Mouse (Mus musculus) heart, embryonic 16.5 days (tissue): ENCODE measurements around the gene Acsm4. TPM values are rescaled to one million over a fixed set of nuclear protein-coding genes. Genes with fewer than 3 reads are reported as not detected.

ENCODE experiments used
- ATAC-seq: fragments of 200-750 bp; cut with Nextera tagmentation; replicated peaks from 2 replicates; pipeline ENCODE4 v1.8.0; 2017; ENCODE audit warnings: moderate number of reproducible peaks; ENCODE audit not compliant: insufficient read depth, low FRiP score; ENCODE audit errors: extremely low read depth
- H3K27ac ChIP-seq: fragments of 300-500 bp; sonication (generic); 2 replicates; pipeline ENCODE4 v1.5.1; 2014; ENCODE audit warnings: mild to moderate bottlenecking, low read length, control low read depth, moderate library complexity
- H3K27me3 ChIP-seq: fragments of 300-500 bp; sonication (generic); 2 replicates; pipeline ENCODE4 v1.6.1; 2014; ENCODE audit warnings: low read length, mixed read lengths; ENCODE audit not compliant: control insufficient read depth, insufficient read depth
- H3K36me3 ChIP-seq: fragments of 300-500 bp; sonication (generic); 2 replicates; pipeline ENCODE4 v1.6.1; 2014; ENCODE audit not compliant: control insufficient read depth, insufficient read depth
- H3K4me1 ChIP-seq: fragments of 300-500 bp; sonication (generic); 2 replicates; pipeline ENCODE4 v1.6.1; 2014; ENCODE audit warnings: low read length, mixed read lengths; ENCODE audit not compliant: control insufficient read depth, insufficient read depth
- H3K4me2 ChIP-seq: fragments of 300-500 bp; sonication (generic); 2 replicates; pipeline ENCODE4 v1.6.1; 2014; ENCODE audit warnings: low read depth, mild to moderate bottlenecking, control low read depth, low read length
- H3K4me3 ChIP-seq: fragments of 300-500 bp; sonication (generic); 2 replicates; pipeline ENCODE4 v1.5.1; 2014; ENCODE audit warnings: mild to moderate bottlenecking, control low read depth, low read length
- H3K9ac ChIP-seq: fragments of 300-500 bp; sonication (generic); 2 replicates; pipeline ENCODE4 v1.6.1; 2014; ENCODE audit warnings: low read length, control low read depth
- H3K9me3 ChIP-seq: fragments of 300-500 bp; sonication (generic); replicated peaks from 2 replicates; pipeline ENCODE4 v1.6.1; 2016; ENCODE audit warnings: low read length; ENCODE audit not compliant: control insufficient read depth
- WGBS: fragments of 180-500 bp; shearing (Covaris S2); extraction: QIAGEN DNeasy Blood & Tissue Kit; methylation state at CpG from one replicate; pipeline ENCODE4 v1.1.7; 2014; 5-methylcytosine and 5-hydroxymethylcytosine counted together
- polyA plus RNA-seq: library from polyadenylated mRNA; unstranded; fragments of >200 nt; fragmentation: Nextera tagmentation; extraction: Ambion mirVana; gene quantifications from 2 replicates; pipeline ENCODE4 v1.2.1, GENCODE M21; 2015

Acsm4 gene
- polyA plus RNA-seq, 1 experiment from 2014 or later, result not detected

GRCm38 (mm10) chr7:119748761-119749160 lies 58.9 kb downstream of the Acsm4 start:
- Histone ChIP-seq H3K36me3 (no peaks in the 10 kb centered on the region), H3K9ac (no peak overlapping the region), H3K27ac (no peak overlapping the region), H3K27me3 (peaks cover 3% of the 10 kb centered on the region; the same call in 1 of the 2 replicates), H3K4me3 (no peak overlapping the region), H3K4me1 (peaks cover 4% of the 10 kb centered on the region), H3K9me3 (no peaks in the 10 kb centered on the region), H3K4me2 (no peak overlapping the region)
- 92% methylated on average over 2 of the region's 2 CpGs for WGBS
- ATAC-seq, result no peak

- WGBS, result 31% methylated on average over 2 of the region's 2 CpGs
Measured at GRCm38 (mm10) chr7:119749942-119750341, 60.1 kb downstream of the Acsm4 start.

GRCm38 (mm10) chr7:119753696-119754095 lies 63.9 kb downstream of the Acsm4 start:
- Histone ChIP-seq H3K4me3 (no peak overlapping the region), H3K4me1 (no peaks in the 10 kb centered on the region), H3K27ac (no peak overlapping the region), H3K27me3 (no peaks in the 10 kb centered on the region), H3K36me3 (no peaks in the 10 kb centered on the region), H3K4me2 (no peak overlapping the region), H3K9me3 (no peaks in the 10 kb centered on the region), H3K9ac (no peak overlapping the region)
- 86% methylated on average over 1 of the region's 1 CpGs for WGBS
- no peak for ATAC-seq

More at GRCm38 (mm10) chr7:119749942-119750341, 60.1 kb downstream of the Acsm4 start:
- Histone ChIP-seq H3K36me3 (no peaks in the 10 kb centered on the region), H3K4me1 (no peaks in the 10 kb centered on the region), H3K4me2 (no peak overlapping the region), H3K9me3 (no peaks in the 10 kb centered on the region), H3K9ac (no peak overlapping the region), H3K27ac (no peak overlapping the region), H3K4me3 (no peak overlapping the region), H3K27me3 (no peaks in the 10 kb centered on the region)
- no peak for ATAC-seq

- H3K4me3 ChIP-seq, result no peak within 1 kb of the TSS
- H3K36me3 ChIP-seq, result no peaks in the 10 kb centered on the region
- no peak for ATAC-seq
- no peaks in the 10 kb centered on the region for H3K27me3 ChIP-seq
- 56% methylated on average over 11 of the region's 11 CpGs for WGBS
- H3K4me2 ChIP-seq, result no peak within 1 kb of the TSS
- H3K4me1 ChIP-seq, result no peaks in the 10 kb centered on the region
- no peak within 1 kb of the TSS for H3K9ac ChIP-seq
- H3K9me3 ChIP-seq, result no peaks in the 10 kb centered on the region
- no peak within 1 kb of the TSS for H3K27ac ChIP-seq
Measured at GRCm38 (mm10) chr7:119760527-119760951, 70.7 kb downstream of the Acsm4 start, which contains the start of gene Acsm3. Gene Acsm3, plus strand, starts transcription at chr7:119760923.

- no peak for ATAC-seq
- Histone ChIP-seq H3K4me2 (no peak overlapping the region), H3K27ac (no peak overlapping the region), H3K36me3 (no peaks in the 10 kb centered on the region), H3K9me3 (no peaks in the 10 kb centered on the region), H3K27me3 (no peaks in the 10 kb centered on the region), H3K4me1 (no peaks in the 10 kb centered on the region), H3K4me3 (no peak overlapping the region), H3K9ac (no peak overlapping the region)
- whole genome bisulfite sequencing, result 53% methylated on average over 4 of the region's 4 CpGs
Measured at GRCm38 (mm10) chr7:119762166-119762697, 72.4 kb downstream of the Acsm4 start.

Other genes starting within 250 kb of the Acsm4 start
- 0.07 TPM in 1 of 2 replicates, not detected in the other for gene Gp2, start 230.7 kb upstream of the Acsm4 start, polyA plus RNA-seq
- gene Umod, start 210.7 kb upstream of the Acsm4 start, polyA plus RNA-seq, result 0.05 TPM in 1 of 2 replicates, not detected in the other
- not detected in 2 replicates for gene Acsm5, start 170.6 kb upstream of the Acsm4 start, polyA plus RNA-seq
- gene Pdilt, start 166.5 kb upstream of the Acsm4 start, polyA plus RNA-seq, result not detected in 2 replicates
- not detected in 2 replicates for gene Acsm2, start 135.7 kb upstream of the Acsm4 start, polyA plus RNA-seq
- gene Acsm1, start 83.0 kb upstream of the Acsm4 start, polyA plus RNA-seq, result 0.26 and 0.50 TPM in 2 replicates
- 49.1 and 57.9 TPM in 2 replicates for gene Thumpd1, start 30.8 kb downstream of the Acsm4 start, polyA plus RNA-seq
- 0.11 and 0.12 TPM in 2 replicates for gene Acsm3, start 70.9 kb downstream of the Acsm4 start, polyA plus RNA-seq
- 13.5 and 17.2 TPM in 2 replicates for gene Rexo5, start 104.0 kb downstream of the Acsm4 start, polyA plus RNA-seq
- gene Eri2, start 104.0 kb downstream of the Acsm4 start, polyA plus RNA-seq, result 13.3 TPM in 2 replicates
- 7.6 and 8.3 TPM in 2 replicates for gene Lyrm1, start 205.8 kb downstream of the Acsm4 start, polyA plus RNA-seq
- gene Dcun1d3, start 206.3 kb downstream of the Acsm4 start, polyA plus RNA-seq, result 6.5 and 8.1 TPM in 2 replicates